Mouse (Mus musculus): Measurements from ENCODE around the gene Ftsj3.

DNA sequence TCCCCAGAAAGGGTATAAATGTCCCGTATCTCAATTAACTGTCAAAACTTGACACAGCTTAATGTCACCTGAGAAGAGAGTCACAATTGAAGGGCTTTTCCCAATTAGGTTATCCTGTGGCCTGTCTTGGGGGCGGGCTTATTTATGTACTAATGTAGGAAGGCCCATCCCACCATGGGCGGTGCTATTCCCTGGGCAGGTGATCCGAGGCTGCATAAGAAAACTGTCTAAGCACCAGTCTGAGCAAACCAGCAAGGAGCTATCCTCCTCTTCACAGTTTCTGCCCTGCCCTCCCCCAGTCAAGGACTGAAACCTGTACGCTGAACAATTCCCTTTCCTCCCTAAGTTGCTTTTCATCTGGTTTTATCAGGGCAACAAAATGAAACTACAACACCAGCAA is 34.5 kb upstream of the Ftsj3 start:
- no peak for TF ChIP-seq CTCF (IDR thresholded peaks at IDR 0.05; ENCODE audit: control insufficient read depth, insufficient read depth, low read length)
- TF ChIP-seq POLR2A (IDR thresholded peaks at IDR 0.05; ENCODE audit: borderline replicate concordance, control insufficient read depth, low read depth, low read length), result no peak
